Mouse (Mus musculus): ENCODE results near the gene 4930544D05Rik. TPM values are rescaled to one million over a fixed set of nuclear protein-coding genes. Genes with fewer than 3 reads are reported as not detected.

Gene 4930544D05Rik
- total RNA-seq, 1 experiment: 0.45 TPM

GRCm38 (mm10) chr11:70608381-70609066 is 7.1 kb upstream of the 4930544D05Rik start:
- TF ChIP-seq CHD2 (IDR thresholded peaks at IDR 0.05; ENCODE audit: low read depth, low read length): no peak
- no peak for TF ChIP-seq HCFC1 (IDR thresholded peaks at IDR 0.05; ENCODE audit: borderline replicate concordance, insufficient read depth, low read length)
- no peak for TF ChIP-seq MAFK (IDR thresholded peaks at IDR 0.05; ENCODE audit: insufficient read depth, low read depth, low read length)
- no peak for TF ChIP-seq ZC3H11A (IDR thresholded peaks at IDR 0.05; ENCODE audit: borderline replicate concordance, low read depth, low read length)
- no peak for TF ChIP-seq ZNF384 (IDR thresholded peaks at IDR 0.05; ENCODE audit: low read depth, low read length)
- peak overlapping the region; percentile 51 to 59; a peak in 3 of 4 replicates for H3K4me3 ChIP-seq (ENCODE audit: insufficient read depth in 1 of 2, low read depth in 1 of 2, low read length in 2 of 2, poor library complexity in 1 of 2, severe bottlenecking in 1 of 2)
- H3K9ac ChIP-seq (ENCODE audit: insufficient read depth, low read depth, low read length, poor library complexity, severe bottlenecking): peak overlapping the region; percentile 44; the same call in 1 of the 2 replicates
- DNase-seq (ENCODE audit: low read depth, low spot score): peak; percentile 55
- H3K27ac ChIP-seq (ENCODE audit: insufficient read depth, low read depth, low read length, poor library complexity, severe bottlenecking): no peak overlapping the region
- H3K4me1 ChIP-seq (ENCODE audit: control insufficient read depth in 2 of 2, insufficient read depth in 2 of 2, low read length in 2 of 2, poor library complexity in 1 of 2): peaks cover 0 to 6% of the 10 kb centered on the region in 2 experiments; a peak in 1 of 4 replicates
- H3K36me3 ChIP-seq (ENCODE audit: control insufficient read depth, insufficient read depth, low read length, poor library complexity, severe bottlenecking): peaks cover 65% of the 10 kb centered on the region
- no peaks in the 10 kb centered on the region for H3K9me3 ChIP-seq (ENCODE audit: control insufficient read depth, insufficient read depth, low read depth, low read length)
- in situ Hi-C loops (cut with MboI; ENCODE audit: low sequenced_read_pairs in 2 of 2, unreplicated experiment in 2 of 2): no loop called here

- peaks cover 56% of the 10 kb centered on the region for H3K36me3 ChIP-seq (ENCODE audit: control insufficient read depth, insufficient read depth, low read length, poor library complexity, severe bottlenecking)
These were observed 4.9 kb upstream of the 4930544D05Rik start for GRCm38 (mm10) chr11:70610752-70611151.

GRCm38 (mm10) chr11:70612505-70612904 is 3.1 kb upstream of the 4930544D05Rik start:
- no peak overlapping the region for H3K9ac ChIP-seq (ENCODE audit: insufficient read depth, low read depth, low read length, poor library complexity, severe bottlenecking)
- no peak overlapping the region for H3K4me3 ChIP-seq (ENCODE audit: insufficient read depth in 1 of 2, low read depth in 1 of 2, low read length in 2 of 2, poor library complexity in 1 of 2, severe bottlenecking in 1 of 2)
- peaks cover 0 to 7% of the 10 kb centered on the region in 2 experiments; a peak in 1 of 4 replicates for H3K4me1 ChIP-seq (ENCODE audit: control insufficient read depth in 2 of 2, insufficient read depth in 2 of 2, low read length in 2 of 2, poor library complexity in 1 of 2)
- H3K9me3 ChIP-seq (ENCODE audit: control insufficient read depth, insufficient read depth, low read depth, low read length): no peaks in the 10 kb centered on the region
- in situ Hi-C loops (cut with MboI; ENCODE audit: low sequenced_read_pairs in 2 of 2, unreplicated experiment in 2 of 2): no loop called here
- H3K27ac ChIP-seq (ENCODE audit: insufficient read depth, low read depth, low read length, poor library complexity, severe bottlenecking): no peak overlapping the region
- peaks cover 41% of the 10 kb centered on the region for H3K36me3 ChIP-seq (ENCODE audit: control insufficient read depth, insufficient read depth, low read length, poor library complexity, severe bottlenecking)
- DNase-seq (ENCODE audit: low read depth, low spot score): no peak
- TF ChIP-seq MAFK (IDR thresholded peaks at IDR 0.05; ENCODE audit: insufficient read depth, low read depth, low read length) (no peak), ZC3H11A (IDR thresholded peaks at IDR 0.05; ENCODE audit: borderline replicate concordance, low read depth, low read length) (no peak), HCFC1 (IDR thresholded peaks at IDR 0.05; ENCODE audit: borderline replicate concordance, insufficient read depth, low read length) (no peak), CHD2 (IDR thresholded peaks at IDR 0.05; ENCODE audit: low read depth, low read length) (no peak), ZNF384 (IDR thresholded peaks at IDR 0.05; ENCODE audit: low read depth, low read length) (no peak)

More at GRCm38 (mm10) chr11:70610752-70611151, 4.9 kb upstream of the 4930544D05Rik start:
- peaks cover 0 to 6% of the 10 kb centered on the region in 2 experiments; a peak in 1 of 4 replicates for H3K4me1 ChIP-seq (ENCODE audit: control insufficient read depth in 2 of 2, insufficient read depth in 2 of 2, low read length in 2 of 2, poor library complexity in 1 of 2)
- no peaks in the 10 kb centered on the region for H3K9me3 ChIP-seq (ENCODE audit: control insufficient read depth, insufficient read depth, low read depth, low read length)
- H3K9ac ChIP-seq (ENCODE audit: insufficient read depth, low read depth, low read length, poor library complexity, severe bottlenecking): no peak overlapping the region
- H3K27ac ChIP-seq (ENCODE audit: insufficient read depth, low read depth, low read length, poor library complexity, severe bottlenecking): no peak overlapping the region
- in situ Hi-C loops (cut with MboI; ENCODE audit: low sequenced_read_pairs in 2 of 2, unreplicated experiment in 2 of 2): no loop called here
- no peak overlapping the region for H3K4me3 ChIP-seq (ENCODE audit: insufficient read depth in 1 of 2, low read depth in 1 of 2, low read length in 2 of 2, poor library complexity in 1 of 2, severe bottlenecking in 1 of 2)
- DNase-seq (ENCODE audit: low read depth, low spot score): no peak
- TF ChIP-seq CHD2 (IDR thresholded peaks at IDR 0.05; ENCODE audit: low read depth, low read length) (no peak), ZNF384 (IDR thresholded peaks at IDR 0.05; ENCODE audit: low read depth, low read length) (no peak), ZC3H11A (IDR thresholded peaks at IDR 0.05; ENCODE audit: borderline replicate concordance, low read depth, low read length) (no peak)

GRCm38 (mm10) chr11:70615074-70615473 is 574 bp upstream of the 4930544D05Rik start:
- Histone ChIP-seq H3K36me3 (ENCODE audit: control insufficient read depth, insufficient read depth, low read length, poor library complexity, severe bottlenecking) (peaks cover 23% of the 10 kb centered on the region), H3K9me3 (ENCODE audit: control insufficient read depth, insufficient read depth, low read depth, low read length) (no peaks in the 10 kb centered on the region), H3K4me3 (ENCODE audit: insufficient read depth in 1 of 2, low read depth in 1 of 2, low read length in 2 of 2, poor library complexity in 1 of 2, severe bottlenecking in 1 of 2) (peak overlapping the region; percentile 57 to 81), H3K27ac (ENCODE audit: insufficient read depth, low read depth, low read length, poor library complexity, severe bottlenecking) (no peak overlapping the region), H3K9ac (ENCODE audit: insufficient read depth, low read depth, low read length, poor library complexity, severe bottlenecking) (peak overlapping the region; percentile 50), H3K4me1 (ENCODE audit: control insufficient read depth in 2 of 2, insufficient read depth in 2 of 2, low read length in 2 of 2, poor library complexity in 1 of 2) (peaks cover 0 to 6% of the 10 kb centered on the region in 2 experiments; a peak in 1 of 4 replicates)
- peak; percentile 59 for DNase-seq (ENCODE audit: low read depth, low spot score)
- in situ Hi-C loops (cut with MboI; ENCODE audit: low sequenced_read_pairs in 2 of 2, unreplicated experiment in 2 of 2): loop anchor here in 1 of 2 experiments (5.0 kb wide), 1 partner anchor 88 kb away; the partner anchor contains the start of gene Psmb6
- TF ChIP-seq MAFK (IDR thresholded peaks at IDR 0.05; ENCODE audit: insufficient read depth, low read depth, low read length): no peak
- TF ChIP-seq HCFC1 (IDR thresholded peaks at IDR 0.05; ENCODE audit: borderline replicate concordance, insufficient read depth, low read length): no peak
- no peak for TF ChIP-seq ZC3H11A (IDR thresholded peaks at IDR 0.05; ENCODE audit: borderline replicate concordance, low read depth, low read length)
- no peak for TF ChIP-seq CHD2 (IDR thresholded peaks at IDR 0.05; ENCODE audit: low read depth, low read length)
- no peak for TF ChIP-seq ZNF384 (IDR thresholded peaks at IDR 0.05; ENCODE audit: low read depth, low read length)

All from ES-E14 (cell line).